Mouse (Mus musculus): ENCODE measurements around the gene Plppr3. TPM values are rescaled to one million over a fixed set of nuclear protein-coding genes. Genes with fewer than 3 reads are reported as not detected.

Plppr3 gene
- polyA plus RNA-seq, 2 experiments, result 3.0 to 7.0 TPM

GRCm38 (mm10) chr10:79877757-79878156 lies 3.3 kb upstream of the Plppr3 start:
- H3K27ac ChIP-seq, result no peak overlapping the region
- TF ChIP-seq CTCF (IDR thresholded peaks at IDR 0.05; ENCODE audit: low read depth) (no peak), EP300 (IDR thresholded peaks at IDR 0.05; ENCODE audit: low read depth) (no peak)
- H3K4me3 ChIP-seq (ENCODE audit: insufficient read depth in 1 of 2, low read depth in 2 of 2, low read length in 2 of 2), result no peak overlapping the region; a peak in 1 of 4 replicates
- H3K4me1 ChIP-seq (replicated peaks; ENCODE audit: control insufficient read depth in 2 of 2, insufficient read depth in 2 of 2, low read length in 1 of 2), result peaks cover 6 to 21% of the 10 kb centered on the region in 2 experiments
- peak overlapping the region; percentile 26 for H3K4me2 ChIP-seq (ENCODE audit: low read depth)
- H3K9ac ChIP-seq (replicated peaks), result no peak overlapping the region
- no peak for DNase-seq (ENCODE audit: low read depth in 3 of 3, low spot score in 3 of 3)
- H3K27me3 ChIP-seq (ENCODE audit: control insufficient read depth, insufficient read depth, low read length), result peaks cover 12% of the 10 kb centered on the region
- no peaks in the 10 kb centered on the region for H3K36me3 ChIP-seq (replicated peaks; ENCODE audit: control insufficient read depth, insufficient read depth, low read depth)
- ATAC-seq (ENCODE audit: insufficient read depth), result no peak
- H3K9me3 ChIP-seq (ENCODE audit: control insufficient read depth, low read length), result no peaks in the 10 kb centered on the region
- 15% methylated on average over 12 of the region's 12 CpGs for WGBS (ENCODE audit: insufficient replicate concordance)

GRCm38 (mm10) chr10:79877174-79877573 lies 2.7 kb upstream of the Plppr3 start:
- no peak for TF ChIP-seq EP300 (IDR thresholded peaks at IDR 0.05; ENCODE audit: low read depth)
- no peak for TF ChIP-seq CTCF (IDR thresholded peaks at IDR 0.05; ENCODE audit: low read depth)
- Histone ChIP-seq H3K27ac (no peak overlapping the region), H3K4me3 (ENCODE audit: insufficient read depth in 1 of 2, low read depth in 2 of 2, low read length in 2 of 2) (no peak overlapping the region), H3K4me2 (ENCODE audit: low read depth) (no peak overlapping the region; the same call in 1 of the 2 replicates), H3K4me1 (replicated peaks; ENCODE audit: control insufficient read depth in 2 of 2, insufficient read depth in 2 of 2, low read length in 1 of 2) (peaks cover 6 to 21% of the 10 kb centered on the region in 2 experiments), H3K9me3 (ENCODE audit: control insufficient read depth, low read length) (no peaks in the 10 kb centered on the region), H3K36me3 (replicated peaks; ENCODE audit: control insufficient read depth, insufficient read depth, low read depth) (no peaks in the 10 kb centered on the region), H3K9ac (replicated peaks) (no peak overlapping the region), H3K27me3 (ENCODE audit: control insufficient read depth, insufficient read depth, low read length) (peaks cover 14% of the 10 kb centered on the region)
- DNase-seq (ENCODE audit: low read depth in 3 of 3, low spot score in 3 of 3) (no peak), ATAC-seq (ENCODE audit: insufficient read depth) (no peak)
- 0% methylated on average over 1 of the region's 1 CpGs for WGBS (ENCODE audit: insufficient replicate concordance)

- no peaks in the 10 kb centered on the region for H3K36me3 ChIP-seq (replicated peaks; ENCODE audit: control insufficient read depth, insufficient read depth, low read depth)
- WGBS (ENCODE audit: insufficient replicate concordance), result 2% methylated on average over 26 of the region's 26 CpGs
- TF ChIP-seq CTCF (IDR thresholded peaks at IDR 0.05; ENCODE audit: low read depth) (no peak), EP300 (IDR thresholded peaks at IDR 0.05; ENCODE audit: low read depth) (no peak)
- H3K27ac ChIP-seq, result no peak overlapping the region
- H3K4me1 ChIP-seq (replicated peaks; ENCODE audit: control insufficient read depth in 2 of 2, insufficient read depth in 2 of 2, low read length in 1 of 2), result peaks cover 0 to 7% of the 10 kb centered on the region in 2 experiments; a peak in 3 of 4 replicates
- DNase-seq (ENCODE audit: low read depth in 3 of 3, low spot score in 3 of 3), result no peak
- peak overlapping the region; percentile 39 to 57 for H3K4me3 ChIP-seq (ENCODE audit: insufficient read depth in 1 of 2, low read depth in 2 of 2, low read length in 2 of 2)
- H3K9me3 ChIP-seq (ENCODE audit: control insufficient read depth, low read length), result no peaks in the 10 kb centered on the region
- H3K9ac ChIP-seq (replicated peaks), result no peak overlapping the region
- ATAC-seq (ENCODE audit: insufficient read depth), result no peak
- H3K27me3 ChIP-seq (ENCODE audit: control insufficient read depth, insufficient read depth, low read length), result peaks cover 14% of the 10 kb centered on the region
- peak overlapping the region; percentile 51 for H3K4me2 ChIP-seq (ENCODE audit: low read depth)
Measured at GRCm38 (mm10) chr10:79873715-79874289, 632 bp downstream of the Plppr3 start.

- Histone ChIP-seq H3K36me3 (replicated peaks; ENCODE audit: control insufficient read depth, insufficient read depth, low read depth) (no peaks in the 10 kb centered on the region), H3K4me2 (ENCODE audit: low read depth) (no peak overlapping the region), H3K4me1 (replicated peaks; ENCODE audit: control insufficient read depth in 2 of 2, insufficient read depth in 2 of 2, low read length in 1 of 2) (peaks cover 0 to 7% of the 10 kb centered on the region in 2 experiments; a peak in 3 of 4 replicates), H3K9ac (replicated peaks) (no peak overlapping the region), H3K9me3 (ENCODE audit: control insufficient read depth, low read length) (no peaks in the 10 kb centered on the region), H3K27me3 (ENCODE audit: control insufficient read depth, insufficient read depth, low read length) (peaks cover 14% of the 10 kb centered on the region), H3K27ac (no peak overlapping the region), H3K4me3 (ENCODE audit: insufficient read depth in 1 of 2, low read depth in 2 of 2, low read length in 2 of 2) (0 out of 4 replicates have a peak overlapping the region, but pooled peaks of 1 of the 2 experiments have one; percentile 15)
- WGBS (ENCODE audit: insufficient replicate concordance), result 10% methylated on average over 6 of the region's 6 CpGs
- DNase-seq (ENCODE audit: low read depth in 3 of 3, low spot score in 3 of 3) (no peak), ATAC-seq (ENCODE audit: insufficient read depth) (no peak)
- TF ChIP-seq CTCF (IDR thresholded peaks at IDR 0.05; ENCODE audit: low read depth) (no peak), EP300 (IDR thresholded peaks at IDR 0.05; ENCODE audit: low read depth) (no peak)
Measured at GRCm38 (mm10) chr10:79873313-79873712, 1.1 kb downstream of the Plppr3 start.

GRCm38 (mm10) chr10:79872862-79873261 lies 1.6 kb downstream of the Plppr3 start:
- H3K9ac ChIP-seq (replicated peaks), result no peak overlapping the region
- no peak for ATAC-seq (ENCODE audit: insufficient read depth)
- WGBS (ENCODE audit: insufficient replicate concordance), result 26% methylated on average over 3 of the region's 3 CpGs
- no peak overlapping the region for H3K4me2 ChIP-seq (ENCODE audit: low read depth)
- H3K36me3 ChIP-seq (replicated peaks; ENCODE audit: control insufficient read depth, insufficient read depth, low read depth), result no peaks in the 10 kb centered on the region
- no peak overlapping the region for H3K4me3 ChIP-seq (ENCODE audit: insufficient read depth in 1 of 2, low read depth in 2 of 2, low read length in 2 of 2)
- no peak overlapping the region for H3K27ac ChIP-seq
- no peaks in the 10 kb centered on the region for H3K9me3 ChIP-seq (ENCODE audit: control insufficient read depth, low read length)
- no peak for DNase-seq (ENCODE audit: low read depth in 3 of 3, low spot score in 3 of 3)
- H3K27me3 ChIP-seq (ENCODE audit: control insufficient read depth, insufficient read depth, low read length), result peaks cover 14% of the 10 kb centered on the region
- H3K4me1 ChIP-seq (replicated peaks; ENCODE audit: control insufficient read depth in 2 of 2, insufficient read depth in 2 of 2, low read length in 1 of 2), result peaks cover 0 to 6% of the 10 kb centered on the region in 2 experiments; a peak in 3 of 4 replicates
- no peak for TF ChIP-seq CTCF (IDR thresholded peaks at IDR 0.05; ENCODE audit: low read depth)
- TF ChIP-seq EP300 (IDR thresholded peaks at IDR 0.05; ENCODE audit: low read depth), result no peak
